Mouse (Mus musculus) neural tube, embryonic 11.5 days (tissue): ENCODE data around the gene Kcnh4. TPM values are rescaled to one million over a fixed set of nuclear protein-coding genes. Genes with fewer than 3 reads are reported as not detected.
"Not testable (repeated sequence)": the region's sequence is repeated elsewhere in the genome, so short reads cannot be mapped to it uniquely, and the experiment has no call there.

ENCODE experiments used
- ATAC-seq: fragments of 200-750 bp; cut with Nextera tagmentation; 2 replicates; pipeline ENCODE4 v1.8.0; 2017; ENCODE audit warnings: moderate number of reproducible peaks, mild to moderate bottlenecking, moderate TSS enrichment, moderate library complexity; ENCODE audit not compliant: insufficient read depth, low FRiP score, low TSS enrichment
- DNase-seq: peaks from one replicate; pipeline ENCODE4 v3.0.0-alpha.2; 2015; ENCODE audit warnings: low spot score
- H3K27ac ChIP-seq: fragments of 300-500 bp; sonication (generic); 2 replicates; pipeline ENCODE4 v1.5.1; 2014; ENCODE audit warnings: low read depth, mild to moderate bottlenecking, low read length
- H3K27me3 ChIP-seq: fragments of 300-500 bp; sonication (generic); 2 replicates; pipeline ENCODE4 v1.6.1; 2014; ENCODE audit warnings: mild to moderate bottlenecking, low read length, mixed read lengths; ENCODE audit not compliant: control insufficient read depth, insufficient read depth
- H3K36me3 ChIP-seq: fragments of 300-500 bp; sonication (generic); 2 replicates; pipeline ENCODE4 v1.6.1; 2014; ENCODE audit warnings: mild to moderate bottlenecking, low read length, moderate library complexity, mixed read lengths; ENCODE audit not compliant: control insufficient read depth, insufficient read depth
- H3K4me1 ChIP-seq: fragments of 300-500 bp; sonication (generic); 2 replicates; pipeline ENCODE4 v1.6.1; 2014; ENCODE audit warnings: low read length, mixed read lengths; ENCODE audit not compliant: control insufficient read depth, insufficient read depth
- H3K4me2 ChIP-seq: fragments of 300-500 bp; sonication (generic); 2 replicates; pipeline ENCODE4 v1.6.1; 2014; ENCODE audit warnings: low read depth, mild to moderate bottlenecking, moderate library complexity
- H3K4me3 ChIP-seq: fragments of 300-500 bp; sonication (generic); 2 replicates; pipeline ENCODE4 v1.5.1; 2014; ENCODE audit warnings: low read depth, low read length
- H3K9ac ChIP-seq: fragments of 300-500 bp; sonication (generic); 2 replicates; pipeline ENCODE4 v1.6.1; 2014; ENCODE audit warnings: mild to moderate bottlenecking, low read length
- H3K9me3 ChIP-seq: fragments of 300-500 bp; sonication (generic); 2 replicates; pipeline ENCODE4 v1.6.1; 2016; ENCODE audit warnings: low read length; ENCODE audit not compliant: control insufficient read depth
- WGBS: fragments of 180-500 bp; shearing (Covaris S2); extraction: QIAGEN DNeasy Blood & Tissue Kit; methylation state at CpG from one replicate; pipeline ENCODE4 v1.1.7; 2014; 5-methylcytosine and 5-hydroxymethylcytosine counted together
- polyA plus RNA-seq: library from polyadenylated mRNA; unstranded; fragments of >200 nt; fragmentation: Nextera tagmentation; extraction: Ambion mirVana; gene quantifications from 2 replicates; pipeline ENCODE4 v1.2.1, GENCODE M21; 2014

The Kcnh4 gene
- polyA plus RNA-seq, 1 experiment from 2014 or later = 2.4 TPM

DNA sequence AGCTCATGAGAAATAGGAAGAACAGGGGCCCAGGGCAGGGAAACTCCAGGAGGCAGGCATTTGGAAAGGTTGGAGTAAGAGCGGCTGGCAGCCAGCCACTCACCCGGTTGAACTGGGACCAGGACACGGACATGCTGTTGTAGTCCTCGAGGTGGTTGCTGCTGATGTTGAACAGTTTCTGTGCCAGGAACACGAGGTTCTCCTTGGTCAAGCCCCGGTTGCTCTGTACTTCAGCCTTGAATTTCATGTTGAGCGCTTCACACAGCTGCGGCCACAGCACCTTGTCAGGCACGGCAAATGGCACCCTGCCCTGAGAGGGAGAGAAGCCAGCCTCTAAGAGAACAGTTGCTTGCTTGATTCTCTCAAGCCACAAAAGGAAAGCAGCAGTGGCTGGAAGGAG lies 30.9 kb upstream of the Kcnh4 start:
- not testable (repeated sequence) for H3K9me3 ChIP-seq, H3K27ac ChIP-seq, H3K4me2 ChIP-seq, ATAC-seq, DNase-seq, H3K36me3 ChIP-seq, H3K4me3 ChIP-seq, H3K27me3 ChIP-seq, H3K4me1 ChIP-seq, H3K9ac ChIP-seq
- 89% methylated on average over 9 of the region's 9 CpGs for WGBS

DNA sequence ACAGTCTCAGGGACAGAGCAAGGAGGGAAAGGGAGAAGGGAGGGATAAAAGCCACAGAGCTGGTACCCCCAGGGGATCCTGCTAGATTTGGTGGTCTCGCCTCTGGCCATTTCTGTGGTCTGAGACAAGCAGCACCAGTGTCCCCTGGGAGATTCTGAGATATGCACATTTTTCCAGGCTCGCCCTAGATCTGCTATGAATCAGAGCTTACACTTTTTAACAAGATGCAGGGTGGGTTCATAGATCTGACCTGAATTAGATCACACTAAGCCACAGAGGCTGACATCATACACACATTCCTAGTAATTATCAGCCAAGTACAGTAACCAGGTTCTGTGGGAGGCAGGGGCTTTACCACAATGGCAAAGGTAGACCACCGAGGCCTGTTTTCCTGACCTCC lies 30.0 kb upstream of the Kcnh4 start:
- no peak overlapping the region for H3K4me2 ChIP-seq
- H3K36me3 ChIP-seq = no peaks in the 10 kb centered on the region
- H3K4me3 ChIP-seq = no peak overlapping the region
- H3K4me1 ChIP-seq = no peaks in the 10 kb centered on the region
- no peaks in the 10 kb centered on the region for H3K9me3 ChIP-seq
- DNase-seq (no peak), ATAC-seq (no peak)
- H3K27ac ChIP-seq = no peak overlapping the region
- H3K27me3 ChIP-seq = no peaks in the 10 kb centered on the region
- H3K9ac ChIP-seq = no peak overlapping the region
- WGBS = 88% methylated on average over 3 of the region's 3 CpGs

DNA sequence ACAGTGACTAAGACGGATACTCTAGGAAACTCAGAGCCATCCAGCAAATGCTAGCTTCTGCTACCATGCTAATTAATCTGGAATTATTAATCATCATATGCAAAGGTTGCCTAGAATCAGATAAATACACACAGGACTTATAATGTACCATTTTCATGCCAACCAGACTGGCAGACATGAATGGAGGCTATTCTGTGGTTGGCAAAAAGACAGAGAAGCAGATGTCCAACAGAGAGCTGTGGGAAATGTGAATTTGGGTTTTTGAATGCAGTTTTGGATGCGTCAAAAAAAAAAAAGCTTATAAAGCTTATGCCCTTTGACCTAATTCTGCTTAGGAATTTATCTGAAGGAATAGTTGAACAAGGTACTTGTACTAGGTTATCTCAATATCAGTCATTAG lies 26.0 kb upstream of the Kcnh4 start:
- no peak for ATAC-seq
- no peak overlapping the region for H3K9ac ChIP-seq
- no peaks in the 10 kb centered on the region for H3K9me3 ChIP-seq

DNA sequence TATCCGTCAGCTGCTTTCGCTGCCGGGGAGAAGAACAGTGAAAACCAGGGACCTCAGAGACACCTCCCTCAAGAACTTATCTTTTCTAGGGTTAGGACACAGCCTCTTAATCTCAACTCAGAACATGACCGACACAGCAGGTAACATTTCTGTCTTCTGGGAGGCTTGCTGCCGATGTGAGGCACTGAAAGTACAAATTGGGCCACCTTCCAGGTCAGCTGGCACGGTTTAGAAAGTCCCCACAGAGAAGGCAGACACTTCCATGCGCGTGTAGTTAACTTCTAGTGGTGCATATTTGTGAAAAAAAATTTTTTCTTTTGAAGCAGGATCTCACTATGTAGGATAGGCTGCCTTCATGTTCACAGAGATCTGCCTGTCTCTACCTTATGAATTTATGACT lies 24.5 kb upstream of the Kcnh4 start:
- H3K27ac ChIP-seq = no peak overlapping the region
- no peaks in the 10 kb centered on the region for H3K27me3 ChIP-seq
- H3K4me1 ChIP-seq = no peaks in the 10 kb centered on the region
- H3K4me3 ChIP-seq = no peak overlapping the region
- 90% methylated on average over 8 of the region's 8 CpGs for WGBS
- H3K9ac ChIP-seq = no peak overlapping the region
- DNase-seq (no peak), ATAC-seq (no peak)
- H3K9me3 ChIP-seq = no peaks in the 10 kb centered on the region
- no peaks in the 10 kb centered on the region for H3K36me3 ChIP-seq
- H3K4me2 ChIP-seq = no peak overlapping the region

More for the DNA sequence above, 26.0 kb upstream of the Kcnh4 start:
- Histone ChIP-seq H3K4me1 (no peaks in the 10 kb centered on the region), H3K27ac (no peak overlapping the region), H3K4me3 (no peak overlapping the region), H3K36me3 (no peaks in the 10 kb centered on the region), H3K27me3 (no peaks in the 10 kb centered on the region), H3K4me2 (no peak overlapping the region)
- DNase-seq = no peak
- 90% methylated on average over 2 of the region's 2 CpGs for WGBS

DNA sequence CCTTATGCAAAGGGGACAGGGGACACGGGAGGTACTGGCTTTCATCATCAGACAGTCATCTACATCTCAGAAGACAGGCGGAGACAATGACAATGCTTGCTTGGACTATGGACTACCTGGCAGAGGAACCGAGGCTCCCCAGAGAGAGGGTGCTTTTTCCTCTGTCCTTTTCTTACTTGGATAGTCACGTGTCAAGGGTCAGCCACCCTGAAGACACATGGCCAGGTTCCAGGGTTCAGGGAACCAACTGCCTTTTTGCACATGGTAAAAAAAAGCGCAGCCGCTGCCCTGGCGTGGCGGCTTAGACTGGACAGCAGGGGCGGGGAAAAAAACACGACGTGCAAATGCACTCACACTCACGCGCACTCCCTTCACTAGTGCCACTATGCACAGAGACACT lies 22.8 kb upstream of the Kcnh4 start:
- H3K9me3 ChIP-seq = no peaks in the 10 kb centered on the region
- ATAC-seq = no peak

DNA sequence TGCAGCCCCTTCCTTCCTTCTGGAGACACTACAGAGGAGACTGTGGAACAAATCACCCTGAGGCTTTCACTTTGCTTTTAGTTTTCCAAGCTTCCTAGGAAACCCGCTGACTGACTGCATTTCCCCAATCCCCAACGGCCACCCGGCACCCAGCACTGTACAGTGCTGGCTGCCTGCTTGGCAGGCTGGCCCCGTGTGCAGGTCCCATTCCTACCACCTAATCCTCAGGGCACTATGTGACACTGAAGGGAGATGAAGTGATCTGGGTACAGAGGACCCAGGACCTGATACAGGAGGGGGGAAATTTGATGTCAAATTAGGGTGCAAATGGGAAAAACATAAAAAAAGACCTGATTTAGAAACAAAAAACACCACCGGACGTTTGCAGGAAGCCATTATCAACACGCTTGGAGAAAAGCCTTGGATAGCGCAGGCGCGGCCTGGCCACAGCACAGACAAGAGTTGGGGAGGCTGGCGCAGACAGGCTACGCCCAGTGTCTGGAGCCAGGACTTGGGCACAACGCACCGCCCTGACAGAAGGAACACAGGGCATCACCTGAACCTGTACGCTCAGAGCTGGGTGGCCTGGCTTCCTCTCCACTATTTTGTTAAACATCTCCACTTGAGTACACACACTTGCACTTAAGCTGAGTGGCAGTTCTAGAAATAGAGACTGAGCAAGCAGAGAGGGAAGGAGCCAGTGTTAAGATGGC lies 22.2 kb upstream of the Kcnh4 start:
- no peak overlapping the region for H3K4me2 ChIP-seq
- DNase-seq (no peak), ATAC-seq (no peak)
- H3K4me3 ChIP-seq = no peak overlapping the region
- no peak overlapping the region for H3K27ac ChIP-seq
- no peaks in the 10 kb centered on the region for H3K4me1 ChIP-seq
- H3K36me3 ChIP-seq = no peaks in the 10 kb centered on the region
- no peak overlapping the region for H3K9ac ChIP-seq
- WGBS = 92% methylated on average over 15 of the region's 15 CpGs
- H3K27me3 ChIP-seq = no peaks in the 10 kb centered on the region
- no peaks in the 10 kb centered on the region for H3K9me3 ChIP-seq

More for the DNA sequence above, 22.8 kb upstream of the Kcnh4 start:
- no peaks in the 10 kb centered on the region for H3K27me3 ChIP-seq
- 88% methylated on average over 13 of the region's 13 CpGs for WGBS
- H3K4me2 ChIP-seq = no peak overlapping the region
- H3K9ac ChIP-seq = no peak overlapping the region
- H3K27ac ChIP-seq = no peak overlapping the region
- H3K36me3 ChIP-seq = no peaks in the 10 kb centered on the region
- H3K4me3 ChIP-seq = no peak overlapping the region
- no peak for DNase-seq
- no peaks in the 10 kb centered on the region for H3K4me1 ChIP-seq

DNA sequence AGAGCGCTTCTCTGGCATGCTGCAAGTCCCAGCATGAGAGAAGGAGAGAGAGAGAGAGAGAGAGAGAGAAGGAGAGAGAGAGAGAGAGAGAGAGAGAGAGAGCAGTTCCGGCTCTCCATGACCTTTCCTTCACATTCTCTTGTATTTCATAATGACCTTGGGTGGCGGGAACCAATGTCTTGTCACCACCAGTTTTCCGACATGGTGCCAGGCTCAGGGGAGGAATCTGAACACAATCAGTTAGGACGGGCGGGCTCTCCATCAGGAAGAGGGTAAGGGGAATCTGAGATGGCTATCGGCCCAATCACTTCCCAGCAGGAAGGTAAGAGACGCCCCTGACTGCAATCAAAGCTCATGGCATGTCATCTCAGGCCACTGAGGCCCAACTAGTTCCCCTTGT lies 20.5 kb upstream of the Kcnh4 start:
- Histone ChIP-seq H3K4me1 (no peaks in the 10 kb centered on the region), H3K4me3 (no peak overlapping the region), H3K27ac (no peak overlapping the region), H3K9me3 (no peaks in the 10 kb centered on the region), H3K27me3 (no peaks in the 10 kb centered on the region), H3K4me2 (no peak overlapping the region), H3K9ac (no peak overlapping the region), H3K36me3 (no peaks in the 10 kb centered on the region)
- no peak for DNase-seq
- no peak for ATAC-seq
- WGBS = 82% methylated on average over 8 of the region's 8 CpGs

DNA sequence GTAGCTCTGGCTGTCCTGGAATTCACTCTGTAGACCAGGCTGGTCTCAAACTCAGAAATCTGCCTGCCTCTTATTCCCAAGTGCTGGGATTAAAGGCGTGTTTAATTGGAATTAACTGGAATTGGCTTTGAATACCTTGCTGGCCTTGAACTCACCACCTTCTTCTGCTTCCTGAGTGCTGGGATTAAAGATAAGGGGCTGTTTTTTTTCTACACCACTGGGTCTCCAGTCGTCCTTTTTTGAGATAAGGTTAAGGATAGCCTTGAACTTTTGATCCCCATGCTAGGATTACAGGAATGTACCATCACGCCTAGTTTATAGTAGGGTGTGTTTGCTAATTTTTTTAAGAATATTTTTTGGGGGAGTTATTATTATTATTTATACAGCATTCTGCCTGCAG lies 18.3 kb upstream of the Kcnh4 start:
- Histone ChIP-seq H3K27ac (no peak overlapping the region), H3K4me3 (no peak overlapping the region), H3K4me2 (no peak overlapping the region), H3K36me3 (no peaks in the 10 kb centered on the region), H3K9me3 (no peaks in the 10 kb centered on the region), H3K4me1 (no peaks in the 10 kb centered on the region), H3K9ac (no peak overlapping the region), H3K27me3 (no peaks in the 10 kb centered on the region)
- no peak for ATAC-seq
- no peak for DNase-seq
- 71% methylated on average over 3 of the region's 3 CpGs for WGBS

DNA sequence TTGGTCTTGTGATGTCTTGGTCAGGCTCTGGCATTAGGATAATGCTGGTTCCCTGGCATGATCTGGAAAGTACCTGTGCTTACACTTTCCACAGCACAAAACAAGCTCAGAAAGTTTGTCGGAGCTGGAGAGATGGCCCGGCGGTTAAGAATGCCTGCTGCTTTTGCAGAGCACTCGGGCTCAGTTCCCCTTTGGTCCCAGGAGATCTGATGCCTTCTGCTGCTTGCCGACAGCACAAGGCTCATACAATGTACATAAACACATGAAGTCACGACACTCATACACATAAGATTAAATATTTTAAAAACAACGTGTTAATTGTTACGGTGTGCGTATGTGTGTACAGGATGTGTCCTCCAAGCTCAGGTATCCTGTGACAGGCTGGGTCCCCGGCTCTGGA lies 16.2 kb upstream of the Kcnh4 start:
- no peaks in the 10 kb centered on the region for H3K4me1 ChIP-seq
- no peaks in the 10 kb centered on the region for H3K36me3 ChIP-seq
- H3K27me3 ChIP-seq = no peaks in the 10 kb centered on the region
- DNase-seq = no peak
- no peak overlapping the region for H3K9ac ChIP-seq
- H3K4me3 ChIP-seq = no peak overlapping the region
- 86% methylated on average over 10 of the region's 10 CpGs for WGBS
- no peak overlapping the region for H3K27ac ChIP-seq
- H3K4me2 ChIP-seq = no peak overlapping the region
- H3K9me3 ChIP-seq = no peaks in the 10 kb centered on the region
- no peak for ATAC-seq
